Mouse (Mus musculus) layer of hippocampus, postnatal 10 days (tissue): ENCODE results near the gene Fcmr. TPM values are rescaled to one million over a fixed set of nuclear protein-coding genes. Genes with fewer than 3 reads are reported as not detected.
A peak's percentile ranks its signal among the peaks of the same experiment; 100 is the strongest.

Experiments
- DNase-seq, 2 experiments: peaks; one replicate each; pipeline ENCODE4 v3.0.0; 2021; ENCODE audit warnings: low spot score in 2 of 2
- total RNA-seq, 2 experiments: library from RNA; stranded (reverse); gene quantifications; 2 replicates each; pipeline ENCODE4 v1.2.3; 2021

Fcmr gene
- total RNA-seq, 2 experiments from 2014 or later, result not detected

- no peak for DNase-seq
Observed at GRCm38 (mm10) chr1:130855723-130856122, 9.7 kb upstream of the Fcmr start.

- no peak for DNase-seq
Observed at GRCm38 (mm10) chr1:130857456-130857855, 8.0 kb upstream of the Fcmr start.

GRCm38 (mm10) chr1:130864238-130864637 is 1.2 kb upstream of the Fcmr start:
- DNase-seq, result no peak

GRCm38 (mm10) chr1:130864741-130865140 is 728 bp upstream of the Fcmr start:
- no peak for DNase-seq

DNA sequence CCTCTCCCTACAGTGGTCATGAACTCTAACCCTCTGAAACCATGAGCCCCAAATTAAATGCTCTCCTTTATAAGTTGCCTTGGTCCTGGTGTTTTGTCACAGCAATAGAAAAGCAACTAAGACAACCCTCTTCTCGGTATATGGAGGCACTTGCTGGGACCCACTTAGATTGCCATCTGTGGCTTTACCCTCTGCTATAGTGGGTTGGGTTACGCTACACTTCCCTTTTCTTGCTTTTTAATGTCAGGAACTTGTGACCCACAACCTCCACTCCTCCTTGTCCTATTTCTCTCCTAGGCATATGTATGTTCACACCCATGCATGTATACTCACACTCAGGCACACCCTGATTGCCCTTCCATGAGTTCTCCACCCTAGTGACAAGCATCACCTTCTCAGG is 7.4 kb downstream of the Fcmr start:
- DNase-seq, result no peak

DNA sequence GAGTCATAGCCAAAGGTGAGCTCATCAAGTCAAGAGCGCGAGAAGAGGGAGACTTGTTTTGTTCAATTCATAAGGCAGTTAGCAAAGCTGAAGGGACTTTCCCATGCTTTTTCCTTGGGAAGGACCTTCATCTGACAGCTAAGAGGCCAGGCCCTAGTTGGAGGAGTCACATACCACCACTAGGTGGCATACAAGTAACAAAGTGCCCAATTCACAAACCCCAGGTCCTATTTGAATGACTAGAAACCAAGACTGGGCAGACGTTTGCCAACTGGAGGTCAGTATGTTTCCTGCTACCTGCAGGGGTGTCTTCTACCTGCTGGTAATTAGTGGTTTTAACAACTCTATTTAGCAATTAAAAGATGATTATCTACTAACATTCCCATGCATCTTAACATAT is 9.7 kb downstream of the Fcmr start:
- peak; percentile 41 to 57 for DNase-seq

DNA sequence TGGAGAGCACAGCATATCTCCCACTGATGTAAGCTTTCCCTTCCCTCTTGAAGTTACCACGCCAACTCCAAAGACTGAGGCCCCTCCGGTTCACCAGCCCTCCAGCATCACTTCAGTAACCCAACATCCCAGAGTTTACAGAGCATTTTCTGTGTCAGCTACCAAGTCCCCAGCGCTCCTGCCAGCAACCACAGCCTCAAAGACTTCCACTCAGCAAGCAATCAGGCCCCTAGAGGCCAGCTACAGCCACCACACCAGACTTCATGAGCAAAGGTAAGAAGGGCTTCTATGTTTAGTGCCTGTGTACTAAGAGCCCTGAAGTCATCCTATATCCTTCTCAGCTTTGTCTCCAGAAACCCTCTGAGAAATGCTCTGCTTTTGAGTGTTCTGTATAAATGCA is 10.4 kb downstream of the Fcmr start:
- DNase-seq, result no peak

- peak; percentile 49 to 66 for DNase-seq
Observed at GRCm38 (mm10) chr1:130876931-130877509, 11.6 kb downstream of the Fcmr start.

GRCm38 (mm10) chr1:130877889-130878614 is 12.6 kb downstream of the Fcmr start:
- DNase-seq, result peak; percentile 16 to 38

GRCm38 (mm10) chr1:130879927-130880326 is 14.5 kb downstream of the Fcmr start:
- no peak for DNase-seq

GRCm38 (mm10) chr1:130883146-130883545 is 17.7 kb downstream of the Fcmr start:
- DNase-seq, result no peak

- DNase-seq, result no peak
Observed at GRCm38 (mm10) chr1:130887354-130887753, 21.9 kb downstream of the Fcmr start, which contains the start of gene Il24. Il24 (minus strand) TSS chr1:130887454.

GRCm38 (mm10) chr1:130892446-130892845 is 27.0 kb downstream of the Fcmr start:
- no peak for DNase-seq

DNA sequence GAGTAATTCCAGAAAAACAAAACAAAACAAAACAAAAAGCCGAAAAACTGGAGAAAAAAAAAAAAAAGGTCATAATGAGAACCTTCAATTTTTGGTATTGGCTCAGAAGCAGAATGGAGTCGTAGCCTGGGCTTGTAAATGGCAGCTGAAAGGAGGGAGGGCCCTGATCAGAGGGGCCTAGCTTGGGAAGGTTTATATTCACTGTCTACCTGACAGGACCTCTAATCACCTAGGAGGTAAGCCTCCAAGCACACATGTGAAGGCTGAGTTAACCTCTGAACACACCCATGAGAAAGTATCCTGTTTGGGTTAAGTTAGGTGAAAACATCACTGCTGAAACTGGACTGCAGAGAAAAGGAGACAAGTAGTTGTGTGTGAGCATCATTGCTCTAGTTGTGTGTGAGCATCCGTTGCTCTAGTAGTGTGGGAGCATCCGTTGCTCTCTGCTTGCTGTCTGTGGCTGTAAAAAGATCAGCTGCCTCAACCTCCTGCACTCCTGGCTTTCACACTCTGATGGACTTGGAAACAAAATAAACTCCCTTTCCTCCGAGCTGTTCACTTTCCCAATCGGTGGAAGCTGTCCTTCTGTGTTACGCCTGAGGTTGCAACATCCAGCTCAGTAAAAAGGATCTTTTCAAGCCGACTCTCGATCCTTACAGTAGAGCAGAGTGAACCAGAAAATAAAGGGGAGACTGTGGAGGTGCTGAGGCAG is 28.0 kb downstream of the Fcmr start:
- no peak for DNase-seq

DNA sequence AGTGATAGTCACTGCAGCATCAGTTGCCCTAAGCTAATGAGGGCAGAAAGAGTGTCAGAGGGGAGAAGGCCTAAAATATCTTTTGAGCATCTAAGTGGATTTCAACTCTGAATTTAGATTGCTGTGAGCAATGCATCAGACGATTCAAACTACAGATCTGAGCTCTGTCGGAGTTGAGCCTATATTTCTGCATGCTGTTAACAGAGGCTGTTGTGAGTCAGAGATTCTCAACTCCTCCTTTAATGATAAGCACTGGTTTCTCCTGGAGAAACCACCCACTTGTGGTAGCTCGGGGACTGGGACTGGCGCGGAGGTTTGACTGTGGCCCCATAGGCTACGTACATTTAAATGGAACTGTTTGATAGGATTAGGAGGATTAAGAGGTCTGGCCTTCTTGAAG is 29.0 kb downstream of the Fcmr start:
- DNase-seq, result no peak

GRCm38 (mm10) chr1:130902505-130902904 is 37.0 kb downstream of the Fcmr start:
- DNase-seq, result no peak

GRCm38 (mm10) chr1:130911401-130912010 is 46.0 kb downstream of the Fcmr start, which contains the start of gene Il20:
Il20 (minus strand) TSS chr1:130911451.
- DNase-seq, result no peak

DNA sequence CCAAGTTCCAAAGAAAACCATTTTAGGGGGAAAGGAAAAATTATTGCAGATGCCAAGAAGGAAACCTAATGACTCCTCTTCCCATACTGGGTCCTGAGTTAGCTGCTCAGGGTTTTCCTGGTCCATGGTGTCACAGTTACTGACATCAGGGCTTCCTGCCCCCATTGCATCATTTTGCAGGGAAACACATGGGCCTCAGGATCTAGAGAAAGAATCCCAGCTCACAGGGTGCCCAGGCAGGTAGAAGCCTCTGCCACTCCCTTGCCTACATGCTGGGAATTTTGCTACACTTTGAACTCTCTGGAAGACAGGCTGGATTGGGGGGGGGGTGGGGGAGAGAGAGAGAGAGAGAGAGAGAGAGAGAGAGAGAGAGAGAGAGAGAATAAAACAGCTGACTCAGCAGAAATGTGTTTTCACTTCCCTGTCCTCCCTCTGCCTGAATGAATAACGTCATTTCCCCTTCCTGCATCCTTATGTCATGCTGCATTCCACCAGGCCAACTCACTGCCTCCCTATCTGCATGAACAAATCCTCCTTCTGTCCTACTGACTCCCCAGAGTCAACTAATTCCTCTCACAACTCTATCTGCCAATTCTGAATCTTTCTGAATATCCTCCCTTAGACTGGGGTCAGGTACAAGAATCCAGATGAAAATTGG is 53.0 kb downstream of the Fcmr start:
- no peak for DNase-seq

DNA sequence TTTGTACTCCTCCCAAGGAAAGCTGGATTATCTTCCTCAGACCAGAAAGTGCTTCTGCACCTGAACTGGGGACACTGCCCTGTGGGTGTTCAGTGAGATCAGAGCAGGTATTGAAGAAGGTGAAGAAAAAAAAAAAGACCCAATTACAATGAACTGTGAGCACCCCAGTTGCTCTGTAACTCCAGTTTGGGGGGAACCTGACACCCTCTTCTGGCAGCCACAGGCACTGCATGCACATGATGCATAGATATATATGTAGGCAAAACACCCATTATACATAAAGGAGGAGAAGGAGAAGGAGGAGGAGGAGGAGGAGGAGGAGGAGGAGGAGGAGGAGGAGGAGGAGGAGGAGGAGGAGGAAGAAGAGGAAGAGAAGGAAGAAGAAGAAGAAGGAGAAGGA is 61.0 kb downstream of the Fcmr start:
- no peak for DNase-seq
